Mouse (Mus musculus) layer of hippocampus, postnatal 36 days (tissue): ENCODE measurements around the gene Nudt9. TPM values are rescaled to one million over a fixed set of nuclear protein-coding genes. Genes with fewer than 3 reads are reported as not detected.
A peak's percentile ranks its signal among the peaks of the same experiment; 100 is the strongest.

Experiments used
- DNase-seq, 2 experiments: peaks; one replicate each; pipeline ENCODE4 v3.0.0; 2022
- total RNA-seq, 2 experiments: library from RNA; stranded (reverse); gene quantifications; 2 replicates each; pipeline ENCODE4 v1.2.3; 2021

The Nudt9 gene
- total RNA-seq, 2 experiments from 2014 or later, result 70.8 to 71.3 TPM

- no peak for DNase-seq
Measured at GRCm38 (mm10) chr5:104077508-104077907, 31.4 kb downstream of the Nudt9 start, which contains the start of gene Gm17660. Gene Gm17660, minus strand, starts transcription at chr5:104077608.

DNA sequence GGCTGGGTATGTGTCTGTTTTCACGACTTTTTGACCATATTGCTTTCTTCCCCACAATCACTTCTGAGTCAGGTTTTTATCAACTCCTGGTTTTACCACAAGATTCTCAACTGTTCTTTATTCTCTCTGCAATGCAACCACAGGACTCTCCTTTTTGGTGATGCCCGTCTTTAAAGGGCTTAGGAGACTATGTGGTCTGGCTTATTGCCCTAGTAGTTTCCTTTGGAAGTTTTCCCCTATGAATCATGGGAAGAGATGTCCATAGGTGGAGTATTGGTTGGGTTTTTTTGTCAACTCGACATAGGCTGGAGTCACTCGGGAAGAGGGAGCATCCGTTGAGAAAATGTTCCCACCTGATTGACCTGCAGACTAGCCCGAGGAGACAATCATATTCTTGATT, 34.6 kb downstream of the Nudt9 start:
- DNase-seq, result no peak

GRCm38 (mm10) chr5:104085366-104085765, 39.3 kb downstream of the Nudt9 start:
- DNase-seq, result no peak

DNA sequence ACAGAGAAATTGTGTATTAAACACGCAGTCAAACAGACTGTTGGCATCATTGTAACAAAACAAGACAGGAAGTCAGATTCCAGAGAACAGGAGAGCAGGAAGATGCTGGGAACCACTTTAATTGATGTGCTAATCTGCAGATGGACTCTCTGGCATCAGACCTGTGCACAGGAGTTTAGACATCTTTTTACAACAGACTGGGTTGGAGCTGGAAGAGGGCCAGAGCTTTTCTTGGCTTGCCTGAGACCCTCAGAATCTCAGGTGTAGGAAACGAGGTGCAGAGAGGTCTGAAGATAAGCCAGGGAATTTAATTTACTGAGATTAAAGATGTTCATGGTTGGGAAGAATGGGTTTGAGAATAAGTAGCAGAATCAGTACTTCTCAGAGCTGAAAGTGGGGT, 43.6 kb downstream of the Nudt9 start:
- no peak for DNase-seq

DNA sequence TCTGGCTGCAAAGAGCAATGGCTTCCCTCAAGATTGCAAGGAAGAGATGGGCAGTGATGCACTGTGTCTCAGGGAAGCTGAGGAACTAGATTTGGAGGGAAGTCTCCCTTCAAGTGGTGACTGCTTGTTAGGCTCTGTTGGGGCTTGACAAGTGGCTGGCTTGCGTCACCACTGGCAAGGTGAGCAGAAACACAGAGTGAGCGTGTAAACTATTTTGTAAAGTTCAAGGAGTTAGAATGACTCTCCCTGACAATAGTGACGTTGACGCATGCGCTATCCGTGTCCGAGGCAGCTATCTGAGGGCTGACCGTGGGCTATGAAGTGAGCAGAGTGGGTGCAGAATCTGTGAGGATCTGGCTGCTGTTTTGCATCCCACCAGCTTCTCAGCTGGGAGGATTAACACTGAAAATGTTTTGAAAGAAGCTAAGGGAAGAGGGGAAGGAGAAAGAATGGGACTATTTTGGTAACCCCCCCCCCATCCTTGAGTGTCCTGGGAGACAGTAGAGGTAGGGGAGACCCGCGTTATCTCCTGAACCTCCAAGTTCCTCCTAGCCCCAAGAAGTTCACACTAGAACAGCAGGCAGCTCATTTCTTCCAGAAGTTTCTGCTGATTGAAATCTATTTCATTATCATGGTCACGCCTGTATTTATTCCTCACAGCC, 49.4 kb downstream of the Nudt9 start:
- no peak for DNase-seq

DNA sequence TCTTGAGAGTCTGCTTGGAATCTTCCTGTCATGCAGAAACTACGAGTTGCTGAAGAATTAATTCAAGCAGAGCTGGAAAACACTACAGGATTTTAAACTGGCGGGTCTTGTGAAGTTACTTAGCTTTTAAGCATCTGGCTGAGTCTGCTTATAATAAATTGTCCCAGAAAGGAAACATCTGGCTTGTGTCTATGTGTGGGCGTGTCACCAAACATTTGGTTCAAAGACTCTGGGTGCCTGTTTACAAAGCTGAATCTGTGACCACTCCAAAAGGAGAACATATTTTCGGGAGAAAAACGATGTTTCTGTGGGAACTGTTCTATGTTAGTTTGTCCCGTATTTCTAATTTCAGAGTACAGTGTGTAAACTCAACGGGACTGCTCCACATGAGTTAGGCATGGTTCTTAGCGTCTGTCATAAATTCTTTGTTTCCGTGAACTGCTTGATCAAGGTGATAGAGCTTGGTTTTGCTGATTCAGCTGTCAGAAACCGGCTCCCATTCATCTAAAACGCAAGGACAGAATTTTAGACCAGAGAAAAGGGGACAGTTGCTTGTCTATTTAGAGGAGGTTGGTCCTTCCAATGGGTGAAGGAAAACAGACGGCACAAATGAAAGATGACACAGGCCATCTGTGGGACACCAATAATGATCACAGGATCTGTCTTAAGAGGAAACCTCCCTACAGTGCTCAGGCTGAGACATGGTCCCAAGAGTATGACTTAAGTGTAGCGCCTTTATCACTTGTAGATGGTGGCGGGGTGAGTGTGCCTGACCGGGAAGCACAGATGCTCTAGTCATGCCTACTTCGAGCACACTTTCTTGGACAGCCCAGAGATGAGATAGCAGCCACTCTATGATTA, 50.2 kb downstream of the Nudt9 start:
- no peak for DNase-seq

GRCm38 (mm10) chr5:104101678-104102531, 55.8 kb downstream of the Nudt9 start:
- no peak for DNase-seq

GRCm38 (mm10) chr5:104103171-104103570, 57.1 kb downstream of the Nudt9 start:
- DNase-seq, result no peak

GRCm38 (mm10) chr5:104104111-104104510, 58.0 kb downstream of the Nudt9 start:
- no peak for DNase-seq

- DNase-seq, result no peak
Measured at GRCm38 (mm10) chr5:104108127-104108875, 62.2 kb downstream of the Nudt9 start.

DNA sequence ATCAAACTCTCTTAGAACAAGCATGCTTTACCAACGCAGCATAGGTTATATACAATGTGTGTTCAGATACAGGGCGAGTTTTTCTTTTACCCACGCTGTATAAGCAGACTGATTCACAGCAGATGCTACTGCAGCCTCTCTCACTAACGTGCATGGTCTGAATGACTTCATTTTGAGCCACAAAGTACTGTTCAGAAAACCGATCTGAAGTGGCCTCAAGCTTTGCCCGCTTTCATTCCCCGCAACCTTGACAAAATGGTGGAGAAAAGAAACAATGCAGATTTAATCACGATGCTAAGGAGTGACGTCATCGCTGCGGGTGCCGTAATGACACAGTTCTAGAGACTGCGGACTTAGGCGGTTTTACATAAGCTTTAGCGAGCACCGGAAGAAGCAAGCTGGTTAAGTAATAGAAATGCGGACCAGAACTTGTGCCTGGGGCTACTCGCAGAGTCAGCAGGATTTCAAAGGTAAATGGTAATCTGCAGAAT, 62.8 kb downstream of the Nudt9 start:
- peak; percentile 45 to 59 for DNase-seq

DNA sequence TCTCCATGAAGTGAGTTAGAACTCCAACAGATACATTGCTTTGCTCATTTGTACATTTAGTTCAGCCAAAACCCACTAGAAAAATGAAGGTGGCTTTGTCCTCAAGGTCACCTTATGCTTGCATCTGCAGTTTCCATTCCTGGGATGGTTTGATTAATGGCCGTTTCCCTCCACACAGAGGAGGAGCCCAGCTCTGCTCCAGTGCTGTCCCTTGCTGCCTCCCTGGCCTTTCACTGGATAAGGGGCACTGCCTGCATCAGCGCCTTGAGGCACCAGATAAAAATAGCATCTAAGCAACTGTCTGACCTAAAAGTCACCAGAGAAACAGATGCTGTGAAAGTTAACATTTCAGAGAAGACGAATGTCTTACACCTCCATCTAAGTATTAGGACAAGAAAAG, 63.4 kb downstream of the Nudt9 start:
- DNase-seq, result no peak

GRCm38 (mm10) chr5:104110171-104110920, 64.2 kb downstream of the Nudt9 start:
- DNase-seq, result peak; percentile 56 to 59

GRCm38 (mm10) chr5:104112016-104112415, 65.9 kb downstream of the Nudt9 start:
- no peak for DNase-seq

DNA sequence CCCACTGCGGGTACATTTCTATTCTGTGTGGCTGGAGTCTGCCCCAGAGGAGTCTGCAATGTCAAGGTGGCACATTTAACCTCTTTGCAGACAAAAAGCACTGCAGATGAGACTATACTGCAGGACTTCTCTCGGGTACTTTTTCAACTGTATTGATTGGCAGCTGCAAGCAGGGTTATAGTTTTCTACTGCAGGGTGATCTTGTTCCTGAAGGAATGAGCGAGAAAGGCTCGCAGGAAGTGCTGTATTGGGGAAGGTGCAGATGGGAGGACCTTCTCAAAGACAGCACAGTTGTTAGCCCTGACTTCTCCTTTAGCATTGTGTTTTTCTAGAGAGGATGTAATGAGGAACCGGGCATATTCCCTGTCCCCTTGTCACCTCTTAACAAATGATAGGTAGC, 66.4 kb downstream of the Nudt9 start:
- no peak for DNase-seq

DNA sequence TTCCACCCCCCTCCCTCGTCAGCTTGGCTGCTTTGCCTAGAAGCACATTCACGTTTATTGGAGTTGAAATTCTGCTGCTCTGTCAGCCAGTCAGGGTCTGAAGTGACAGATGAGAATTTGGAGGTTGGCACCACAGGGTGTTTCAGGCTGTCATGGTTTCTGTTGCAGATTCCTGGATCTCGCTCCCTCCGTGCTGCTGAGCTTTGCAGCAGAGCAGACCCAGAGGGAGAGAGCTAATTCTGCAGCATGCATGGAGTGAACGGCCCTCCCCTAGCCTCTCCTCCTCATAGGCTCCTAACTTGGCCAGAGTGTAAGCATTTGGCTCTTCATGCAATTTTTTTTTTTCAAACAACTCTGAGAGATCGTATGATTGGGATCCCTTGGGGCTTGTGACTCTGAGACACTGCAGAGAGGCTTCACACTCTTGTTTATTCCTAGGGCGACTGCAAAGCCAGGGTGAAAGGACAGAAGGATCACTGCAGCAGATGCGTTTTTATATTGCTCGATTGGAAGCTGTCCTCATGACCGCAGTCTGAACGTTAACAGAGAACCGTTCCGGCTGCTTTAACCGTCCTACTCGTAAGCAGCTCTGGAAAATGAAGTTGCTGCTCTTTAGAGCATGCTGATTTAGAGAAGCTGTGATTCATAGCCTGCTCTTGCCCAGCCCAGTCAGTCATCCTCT, 67.5 kb downstream of the Nudt9 start, which contains the start of gene Sparcl1:
TSS of gene Sparcl1 (minus strand) at position 243 of the 682 bp plus-strand sequence.
- DNase-seq, result peak; percentile 75 to 78
